Mouse (Mus musculus) olfactory bulb, adult 2 months (tissue): ENCODE results near the gene S100a14. TPM values are rescaled to one million over a fixed set of nuclear protein-coding genes. Genes with fewer than 3 reads are reported as not detected.

ENCODE experiments used
- H3K27ac ChIP-seq: fragments of 200-500 bp; 2 replicates; pipeline ENCODE4 v1.5.1; 2012; ENCODE audit warnings: low read depth, low read length; ENCODE audit not compliant: insufficient read depth
- H3K4me1 ChIP-seq: fragments of 200-500 bp; 2 replicates; pipeline ENCODE4 v1.6.1; 2012; ENCODE audit warnings: low read length; ENCODE audit not compliant: control insufficient read depth, insufficient read depth
- H3K4me3 ChIP-seq: fragments of 200-500 bp; 2 replicates; pipeline ENCODE4 v1.5.1; 2012; ENCODE audit warnings: mild to moderate bottlenecking, low read depth, low read length, moderate library complexity; ENCODE audit not compliant: insufficient read depth
- CTCF ChIP-seq: fragments of 200-500 bp; IDR thresholded peaks from 2 replicates; pipeline ENCODE4 v1.5.1; 2012; ENCODE audit warnings: low read depth, mild to moderate bottlenecking, low read length, moderate library complexity; ENCODE audit not compliant: insufficient read depth
- POLR2A ChIP-seq: fragments of 200-500 bp; IDR thresholded peaks from 2 replicates; pipeline ENCODE4 v1.6.1; 2012; ENCODE audit warnings: mild to moderate bottlenecking, low read depth, low read length, moderate library complexity; ENCODE audit not compliant: insufficient read depth
- WGBS: fragments of 180-500 bp; shearing (Covaris S2); methylation state at CpG from one replicate; pipeline ENCODE4 v1.1.7; 2018; 5-methylcytosine and 5-hydroxymethylcytosine counted together
- polyA plus RNA-seq: library from polyadenylated mRNA; stranded (reverse); fragments of >200 nt; gene quantifications from 2 replicates; pipeline ENCODE4 v1.2.4, GENCODE M21; 2012; ENCODE audit warnings: low replicate concordance; ENCODE audit not compliant: missing spikeins, insufficient read depth, insufficient read length

S100a14 gene
- polyA plus RNA-seq, 1 experiment, result not detected

DNA sequence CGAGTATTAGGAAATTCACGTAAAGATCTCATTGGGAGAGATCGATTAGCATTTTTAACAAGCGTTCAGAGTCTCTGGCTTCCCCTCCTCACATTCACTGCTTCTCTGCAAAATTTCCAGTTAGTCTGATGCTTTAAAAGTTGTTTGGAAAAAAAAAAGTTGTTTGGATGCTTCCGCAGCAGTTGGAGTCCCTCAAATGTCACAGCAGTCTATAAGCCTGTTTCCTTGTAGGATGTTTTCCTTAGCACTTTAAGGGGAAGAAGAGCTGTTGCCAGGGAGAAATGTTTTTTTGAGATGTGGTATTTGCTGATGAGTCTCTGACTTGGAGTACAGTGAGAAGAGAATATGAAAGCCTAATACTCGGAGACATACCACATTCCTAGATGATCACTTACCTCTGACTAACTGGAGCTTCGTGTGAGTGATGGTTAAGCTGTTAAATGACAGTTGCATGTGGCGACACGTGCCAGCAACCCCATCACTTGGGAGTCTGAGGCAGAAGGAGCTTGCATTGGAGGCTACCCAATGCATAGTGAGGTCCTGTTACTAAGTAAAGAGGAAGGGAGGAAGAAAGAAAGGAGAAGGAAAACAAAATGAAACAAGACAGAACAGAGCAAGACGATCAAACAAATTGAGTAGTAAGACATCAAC is 49.8 kb downstream of the S100a14 start:
- 69% methylated on average over 10 of the region's 10 CpGs for WGBS
- Histone ChIP-seq H3K4me3 (no peak overlapping the region), H3K27ac (no peak overlapping the region), H3K4me1 (peaks cover 4% of the 10 kb centered on the region)
- TF ChIP-seq POLR2A (no peak), CTCF (no peak)

Other genes starting within 250 kb of the S100a14 start
- gene Gatad2b, start 233.7 kb upstream of the S100a14 start, polyA plus RNA-seq, result 118 TPM in 1 of 2 replicates, not detected in the other
- gene Slc27a3, start 136.9 kb upstream of the S100a14 start, polyA plus RNA-seq, result not detected in 2 replicates
- gene Ints3, start 93.2 kb upstream of the S100a14 start, polyA plus RNA-seq, result not detected in 2 replicates
- gene Npr1, start 61.0 kb upstream of the S100a14 start, polyA plus RNA-seq, result not detected in 2 replicates
- gene Ilf2, start 50.7 kb upstream of the S100a14 start, polyA plus RNA-seq, result not detected in 2 replicates
- not detected in 2 replicates for gene Snapin, start 35.8 kb upstream of the S100a14 start, polyA plus RNA-seq
- 401 TPM in 1 of 2 replicates, not detected in the other for gene Chtop, start 17.4 kb upstream of the S100a14 start, polyA plus RNA-seq
- not detected in 2 replicates for gene S100a1, start 12.5 kb upstream of the S100a14 start, polyA plus RNA-seq
- not detected in 2 replicates for gene S100a13, start 12.4 kb upstream of the S100a14 start, polyA plus RNA-seq
- not detected in 2 replicates for gene S100a16, start 10.4 kb downstream of the S100a14 start, polyA plus RNA-seq
- not detected in 2 replicates for gene S100a3, start 33.7 kb downstream of the S100a14 start, polyA plus RNA-seq
- not detected in 2 replicates for gene S100a2, start 63.4 kb downstream of the S100a14 start, polyA plus RNA-seq
- gene Gm42674, start 75.0 kb downstream of the S100a14 start, polyA plus RNA-seq, result not detected in 2 replicates
- not detected in 2 replicates for gene S100a4, start 76.9 kb downstream of the S100a14 start, polyA plus RNA-seq
- gene S100a5, start 81.7 kb downstream of the S100a14 start, polyA plus RNA-seq, result not detected in 2 replicates
- not detected in 2 replicates for gene S100a6, start 86.0 kb downstream of the S100a14 start, polyA plus RNA-seq
- gene S100a7a, start 127.2 kb downstream of the S100a14 start, polyA plus RNA-seq, result not detected in 2 replicates
- not detected in 2 replicates for gene S100a8, start 142.1 kb downstream of the S100a14 start, polyA plus RNA-seq
- gene S100a9, start 168.9 kb downstream of the S100a14 start, polyA plus RNA-seq, result not detected in 2 replicates
- not detected in 2 replicates for gene Pglyrp4, start 200.1 kb downstream of the S100a14 start, polyA plus RNA-seq